ENCODE assay signal across 28 mouse cellular contexts in genomic region chr10:21326352-21326751, GRCm38 (mm10). TPM values are rescaled to one million over a fixed set of nuclear protein-coding genes. Genes with fewer than 3 reads are reported as not detected.
DNase-seq lines count a peak whose midpoint lies in the region; ATAC-seq lines count a peak whose summit lies in the region.
"Had no signal": no experiment of that assay in that cellular context is flagged by ENCODE, and none has a peak within 500 bp of the region (broad histone marks: within the 10 kb centered on the region; RNA-seq: fewer than 3 reads in every experiment).

No protein-coding gene starts in this region.

- peaks cover 2% of the 10 kb centered on the region; the same call in 1 of the 2 replicates for H3K36me3 ChIP-seq in kidney, embryonic 14.5 days (ENCODE audit: control insufficient read depth, insufficient read depth, low read length)

- no peak overlapping the region for H3K27ac ChIP-seq in kidney, embryonic 14.5 days (ENCODE audit: low read depth, low read length)
- H3K27ac ChIP-seq: embryonic facial prominence, embryonic 10.5 days; embryonic facial prominence, embryonic 12.5 days; forebrain, embryonic 10.5 days; forebrain, embryonic 12.5 days had no signal

- DNase-seq in thymus, postnatal 4 days: no peak
- DNase-seq in left cerebral cortex, adult 18-20 months (ENCODE audit: low spot score in 2 of 2): no peak
- DNase-seq: adrenal gland, adult 8-10 months; adrenal gland, postnatal 14 days; adrenal gland, postnatal 36 days; B cell, adult 2 months; cerebellum, adult 11-12 months; cerebellum, adult 2 months; cerebellum, adult 9-10 months; cerebellum, postnatal 10 days; cerebellum, postnatal 25 days; embryo, embryonic 11 days had no signal

- no peak overlapping the region for H3K9ac ChIP-seq in kidney, embryonic 14.5 days (ENCODE audit: low read depth, low read length)
- H3K9ac ChIP-seq: embryonic facial prominence, embryonic 12.5 days; forebrain, embryonic 12.5 days had no signal

- H3K9me3 ChIP-seq in kidney, embryonic 14.5 days (ENCODE audit: control insufficient read depth, low read length): no peaks in the 10 kb centered on the region
- H3K9me3 ChIP-seq: embryonic facial prominence, embryonic 10.5 days; embryonic facial prominence, embryonic 12.5 days; forebrain, embryonic 10.5 days; forebrain, embryonic 12.5 days; G1E had no signal

- H3K4me1 ChIP-seq in kidney, embryonic 14.5 days (ENCODE audit: control insufficient read depth, insufficient read depth, low read length): no peaks in the 10 kb centered on the region
- H3K4me1 ChIP-seq: embryonic facial prominence, embryonic 10.5 days; embryonic facial prominence, embryonic 12.5 days; forebrain, embryonic 10.5 days; forebrain, embryonic 12.5 days had no signal

- peak; percentile 69 for ATAC-seq in common myeloid progenitor, adult 5-6 weeks (replicated peaks; ENCODE audit: low read depth, poor library complexity, severe bottlenecking)
- peak; percentile 45; the same call in 1 of the 2 replicates for ATAC-seq in megakaryocyte, adult 5-6 weeks (ENCODE audit: poor library complexity, severe bottlenecking)
- ATAC-seq in megakaryocyte-erythroid progenitor cell, adult 5-6 weeks (replicated peaks; ENCODE audit: low FRiP score, low TSS enrichment, poor library complexity, severe bottlenecking): 0 out of 2 replicates have a peak, but pooled peaks have one; percentile 26
- no peak for ATAC-seq in kidney, embryonic 14.5 days (ENCODE audit: low FRiP score, low TSS enrichment)
- ATAC-seq: activated CD4-positive, CD25-positive, alpha-beta regulatory T cell, adult 4 months; CD4-positive, CD25-positive, alpha-beta regulatory T cell, adult 4 months; forebrain, embryonic 14.5 days; forebrain, embryonic 16.5 days; Patski had no signal

- H3K4me2 ChIP-seq in kidney, embryonic 14.5 days (replicated peaks; ENCODE audit: low read depth, low read length): no peak overlapping the region
- H3K4me2 ChIP-seq: embryonic facial prominence, embryonic 12.5 days; forebrain, embryonic 12.5 days had no signal

- no peak overlapping the region for H3K4me3 ChIP-seq in kidney, embryonic 14.5 days (ENCODE audit: low read length)
- H3K4me3 ChIP-seq: embryonic facial prominence, embryonic 10.5 days; embryonic facial prominence, embryonic 12.5 days; forebrain, embryonic 10.5 days; forebrain, embryonic 12.5 days had no signal

- no peaks in the 10 kb centered on the region for H3K27me3 ChIP-seq in kidney, embryonic 14.5 days (ENCODE audit: control insufficient read depth, insufficient read depth, low read length)
- H3K27me3 ChIP-seq: CH12.LX; embryonic facial prominence, embryonic 12.5 days; forebrain, embryonic 12.5 days; Patski had no signal

- 92% methylated on average over 6 of the region's 6 CpGs for WGBS in kidney, embryonic 14.5 days

RNA-seq across cellular contexts. Expression of gene Hbs1l, which starts 30.6 kb away (rescaled TPM):
- 92.0 and 96.5 TPM in 2 replicates for total RNA-seq in common myeloid progenitor, adult 5-6 weeks (2017)
- total RNA-seq in megakaryocyte, adult 5-6 weeks (2015): 39.0 and 40.4 TPM in 2 replicates
- total RNA-seq in megakaryocyte, adult 5-6 weeks (2017): 55.4 and 57.3 TPM in 2 replicates
- 81.6 and 95.5 TPM in 2 replicates for total RNA-seq in megakaryocyte-erythroid progenitor cell, adult 5-6 weeks (2014; fragmentation: Nextera tagmentation)
- total RNA-seq in megakaryocyte-erythroid progenitor cell, adult 5-6 weeks (2017): 106 and 108 TPM in 2 replicates
- 10 to 100 TPM; 60.2 to 63.2 TPM for total RNA-seq in left cerebral cortex, adult 18-20 months (2021)
- 66.8 and 109 TPM in 2 replicates for polyA plus RNA-seq in kidney, embryonic 14.5 days (2014; fragmentation: Nextera tagmentation; extraction: Ambion mirVana)

RNA-seq across cellular contexts. Expression of gene Aldh8a1, which starts 50.7 kb away (rescaled TPM):
- total RNA-seq in common myeloid progenitor, adult 5-6 weeks (2017): not detected in 2 replicates
- 0.09 TPM in 1 of 2 replicates, not detected in the other for total RNA-seq in megakaryocyte, adult 5-6 weeks (2015)
- total RNA-seq in megakaryocyte, adult 5-6 weeks (2017): 0.11 TPM in 1 of 2 replicates, not detected in the other
- total RNA-seq in megakaryocyte-erythroid progenitor cell, adult 5-6 weeks (2014; fragmentation: Nextera tagmentation): not detected in 2 replicates
- not detected in 2 replicates for total RNA-seq in megakaryocyte-erythroid progenitor cell, adult 5-6 weeks (2017)
- under 1 TPM in 1 of 2 experiments, not detected in 1; 0.16 TPM for total RNA-seq in left cerebral cortex, adult 18-20 months (2021)
- polyA plus RNA-seq in kidney, embryonic 14.5 days (2014; fragmentation: Nextera tagmentation; extraction: Ambion mirVana): 0.30 and 0.72 TPM in 2 replicates
- total RNA-seq: adrenal gland, postnatal 36 days had no signal
- polyA plus RNA-seq: CD4-positive, CD25-positive, alpha-beta regulatory T cell, adult 4 months; embryonic facial prominence, embryonic 14.5 days; forebrain, embryonic 10.5 days; forebrain, embryonic 12.5 days; forebrain, embryonic 14.5 days; forebrain, embryonic 16.5 days; G1E had no signal
